Mouse (Mus musculus) kidney, postnatal 14 days (tissue): ENCODE measurements around the gene Rftn1.
"Not testable (repeated sequence)": the region's sequence is repeated elsewhere in the genome, so short reads cannot be mapped to it uniquely, and the experiment has no call there.

Source experiments
- DNase-seq: peaks from one replicate; pipeline ENCODE4 v3.0.0; 2022; ENCODE audit warnings: mixed read lengths

Gene Rftn1

GRCm38 (mm10) chr17:50190131-50191015 lies at the start of gene Rftn1:
Rftn1 (minus strand) TSS chr17:50190674.
- DNase-seq = peak; percentile 73

GRCm38 (mm10) chr17:50237818-50238610 lies 47.5 kb upstream of the Rftn1 start:
- no peak for DNase-seq

GRCm38 (mm10) chr17:50237436-50237709 lies 46.9 kb upstream of the Rftn1 start:
- peak; percentile 83 for DNase-seq

- DNase-seq = no peak
Measured at GRCm38 (mm10) chr17:50236702-50237435, 46.4 kb upstream of the Rftn1 start.

GRCm38 (mm10) chr17:50235943-50236701 lies 45.6 kb upstream of the Rftn1 start:
- DNase-seq = no peak

- no peak for DNase-seq
Measured at GRCm38 (mm10) chr17:50233956-50234355, 43.5 kb upstream of the Rftn1 start.

GRCm38 (mm10) chr17:50232821-50233220 lies 42.3 kb upstream of the Rftn1 start:
- no peak for DNase-seq

GRCm38 (mm10) chr17:50231206-50231605 lies 40.7 kb upstream of the Rftn1 start:
- DNase-seq = no peak

GRCm38 (mm10) chr17:50229534-50229933 lies 39.1 kb upstream of the Rftn1 start:
- no peak for DNase-seq

GRCm38 (mm10) chr17:50227366-50227765 lies 36.9 kb upstream of the Rftn1 start:
- DNase-seq = no peak

GRCm38 (mm10) chr17:50224718-50225117 lies 34.2 kb upstream of the Rftn1 start:
- peak; percentile 20 for DNase-seq

- no peak for DNase-seq
Measured at GRCm38 (mm10) chr17:50217978-50218377, 27.5 kb upstream of the Rftn1 start.

- DNase-seq = no peak
Measured at GRCm38 (mm10) chr17:50215104-50215503, 24.6 kb upstream of the Rftn1 start.

- DNase-seq = no peak
Measured at GRCm38 (mm10) chr17:50213117-50213516, 22.6 kb upstream of the Rftn1 start.

GRCm38 (mm10) chr17:50211816-50212215 lies 21.3 kb upstream of the Rftn1 start:
- no peak for DNase-seq

- no peak for DNase-seq
Measured at GRCm38 (mm10) chr17:50209831-50210230, 19.4 kb upstream of the Rftn1 start.

GRCm38 (mm10) chr17:50208137-50209045 lies 17.9 kb upstream of the Rftn1 start:
- no peak for DNase-seq

- not testable (repeated sequence) for DNase-seq
Measured at GRCm38 (mm10) chr17:50206262-50206661, 15.8 kb upstream of the Rftn1 start.

GRCm38 (mm10) chr17:50205840-50206239 lies 15.4 kb upstream of the Rftn1 start:
- DNase-seq = not testable (repeated sequence)

GRCm38 (mm10) chr17:50205152-50205782 lies 14.8 kb upstream of the Rftn1 start:
- no peak for DNase-seq
